Mouse (Mus musculus) CH12.LX (cell line): Measurements from ENCODE around the gene Obox6. TPM values are rescaled to one million over a fixed set of nuclear protein-coding genes. Genes with fewer than 3 reads are reported as not detected.

Experiments used
- DNase-seq: peaks from one replicate; pipeline ENCODE4 v3.0.0-alpha.2; 2013; ENCODE audit errors: extremely low read depth
- H3K27ac ChIP-seq: 2 replicates; pipeline ENCODE4 v1.5.1; 2012; ENCODE audit warnings: low read depth, mild to moderate bottlenecking, control low read depth, moderate library complexity; ENCODE audit not compliant: insufficient read depth
- H3K27me3 ChIP-seq: replicated peaks from 2 replicates; pipeline ENCODE3; 2012; ENCODE audit warnings: inconsistent platforms
- H3K36me3 ChIP-seq, 2 experiments: replicated peaks in 1 of 2; 2 replicates each; pipeline versions ENCODE3 to v1.6.1; 2012; ENCODE audit warnings: inconsistent platforms in 1 of 2, low read length in 1 of 2, mild to moderate bottlenecking in 1 of 2, mixed read lengths in 1 of 2, moderate library complexity in 1 of 2; ENCODE audit not compliant: control insufficient read depth in 1 of 2, insufficient read depth in 1 of 2
- H3K4me1 ChIP-seq, 2 experiments: 2 replicates each; pipeline ENCODE4 v1.6.1; 2012; ENCODE audit warnings: inconsistent platforms in 1 of 2, moderate library complexity in 1 of 2; ENCODE audit not compliant: insufficient read depth in 2 of 2, control insufficient read depth in 1 of 2
- H3K4me2 ChIP-seq: 2 replicates; pipeline ENCODE4 v1.6.1; 2012; ENCODE audit warnings: low read depth, mild to moderate bottlenecking, control low read depth; ENCODE audit not compliant: poor library complexity, insufficient read depth, severe bottlenecking
- H3K4me3 ChIP-seq, 3 experiments: fragments of 150-350 bp in 1 of 3; sonication (generic) in 1 of 3; replicated peaks in 1 of 3; 2 replicates each; pipeline versions ENCODE3 to v1.5.1; 2011 to 2012; ENCODE audit warnings: low read depth in 2 of 3, low read length in 2 of 3, mild to moderate bottlenecking in 2 of 3, moderate library complexity in 2 of 3, control low read depth in 1 of 3, improper control_type of control experiment in 1 of 3, inconsistent platforms in 1 of 3, mixed read lengths in 1 of 3; ENCODE audit not compliant: poor library complexity in 1 of 3
- H3K79me2 ChIP-seq: replicated peaks from 2 replicates; pipeline ENCODE4 v1.6.1; 2012; ENCODE audit warnings: mild to moderate bottlenecking, moderate library complexity; ENCODE audit not compliant: control insufficient read depth, poor library complexity, insufficient read depth, severe bottlenecking; ENCODE audit errors: extremely low read depth
- H3K9ac ChIP-seq: 2 replicates; pipeline ENCODE4 v1.6.1; 2012; ENCODE audit warnings: low read depth, mild to moderate bottlenecking, control low read depth, moderate library complexity; ENCODE audit not compliant: insufficient read depth
- H3K9me3 ChIP-seq: replicated peaks from 2 replicates; pipeline ENCODE3; 2012; ENCODE audit warnings: low read length, inconsistent platforms, mixed read lengths
- BHLHE40 ChIP-seq: IDR thresholded peaks from 2 replicates; pipeline ENCODE4 v1.6.1; 2011; ENCODE audit warnings: mild to moderate bottlenecking, low read depth, low read length, improper control_type of control experiment
- CHD1 ChIP-seq: IDR thresholded peaks from 2 replicates; pipeline ENCODE4 v1.6.1; 2012; ENCODE audit warnings: low read depth, low read length, improper control_type of control experiment, inconsistent platforms
- CTCF ChIP-seq, 2 experiments: IDR thresholded peaks in 1 of 2; conservative IDR thresholded peaks in 1 of 2; 2 replicates each; pipeline ENCODE4 v1.5.1; 2011 to 2012; ENCODE audit warnings: low read depth in 2 of 2, low read length in 2 of 2, improper control_type of control experiment in 1 of 2, inconsistent platforms in 1 of 2, mild to moderate bottlenecking in 1 of 2, moderate library complexity in 1 of 2
- HCFC1 ChIP-seq: IDR thresholded peaks from 2 replicates; pipeline ENCODE4 v1.6.1; 2012; ENCODE audit warnings: low read depth, mild to moderate bottlenecking, inconsistent platforms, low read length, improper control_type of control experiment
- IRF4 ChIP-seq: IDR thresholded peaks from 2 replicates; pipeline ENCODE4 v1.6.1; 2014; ENCODE audit warnings: low read depth, mild to moderate bottlenecking, inconsistent platforms, low read length, improper control_type of control experiment
- JUN ChIP-seq: IDR thresholded peaks from 2 replicates; pipeline ENCODE4 v1.6.1; 2011; ENCODE audit warnings: low read depth, mild to moderate bottlenecking, low read length, improper control_type of control experiment, moderate library complexity; ENCODE audit not compliant: insufficient read depth
- KAT2A ChIP-seq: IDR thresholded peaks from 2 replicates; pipeline ENCODE4 v1.6.1; 2012; ENCODE audit warnings: low read length, improper control_type of control experiment, inconsistent platforms; ENCODE audit not compliant: insufficient replicate concordance
- MAFK ChIP-seq: IDR thresholded peaks from 2 replicates; pipeline ENCODE4 v1.6.1; 2011; ENCODE audit warnings: low read length, improper control_type of control experiment; ENCODE audit not compliant: insufficient replicate concordance
- MXI1 ChIP-seq: IDR thresholded peaks from 2 replicates; pipeline ENCODE4 v1.6.1; 2011; ENCODE audit warnings: mild to moderate bottlenecking, low read depth, low read length, improper control_type of control experiment
- MYC ChIP-seq: IDR thresholded peaks from 2 replicates; pipeline ENCODE4 v1.6.1; 2011; ENCODE audit warnings: low read depth, mild to moderate bottlenecking, improper control_type of control experiment, low read length
- NELFE ChIP-seq: IDR thresholded peaks from 2 replicates; pipeline ENCODE4 v1.6.1; 2011; ENCODE audit warnings: low read depth, low read length, improper control_type of control experiment
- POLR2AphosphoS2 ChIP-seq: IDR thresholded peaks from 2 replicates; pipeline ENCODE4 v1.6.1; 2011; ENCODE audit warnings: low read depth, low read length, improper control_type of control experiment
- RAD21 ChIP-seq: IDR thresholded peaks from 2 replicates; pipeline ENCODE4 v1.6.1; 2011; ENCODE audit warnings: low read depth, mild to moderate bottlenecking, low read length, improper control_type of control experiment, moderate library complexity
- RCOR1 ChIP-seq: conservative IDR thresholded peaks from 2 replicates; pipeline ENCODE4 v1.6.1; 2012; ENCODE audit warnings: low read depth, mild to moderate bottlenecking, inconsistent platforms, low read length, improper control_type of control experiment
- SIN3A ChIP-seq: IDR thresholded peaks from 2 replicates; pipeline ENCODE4 v1.6.1; 2012; ENCODE audit warnings: low read length, improper control_type of control experiment, inconsistent platforms
- SMC3 ChIP-seq: IDR thresholded peaks from 2 replicates; pipeline ENCODE4 v1.6.1; 2011; ENCODE audit warnings: low read depth, low read length, improper control_type of control experiment
- TBP ChIP-seq: conservative IDR thresholded peaks from 2 replicates; pipeline ENCODE4 v1.6.1; 2011; ENCODE audit warnings: low read depth, low read length, improper control_type of control experiment
- TCF12 ChIP-seq: IDR thresholded peaks from 2 replicates; pipeline ENCODE4 v1.6.1; 2014; ENCODE audit warnings: low read depth, mild to moderate bottlenecking, inconsistent platforms, low read length, improper control_type of control experiment
- UBTF ChIP-seq: IDR thresholded peaks from 2 replicates; pipeline ENCODE4 v1.6.1; 2012; ENCODE audit warnings: low read depth, mild to moderate bottlenecking, inconsistent platforms, low read length, improper control_type of control experiment, moderate library complexity
- USF1 ChIP-seq: IDR thresholded peaks from 2 replicates; pipeline ENCODE4 v1.6.1; 2014; ENCODE audit warnings: low read depth, mild to moderate bottlenecking, inconsistent platforms, low read length, improper control_type of control experiment
- USF2 ChIP-seq: conservative IDR thresholded peaks from 2 replicates; pipeline ENCODE4 v1.6.1; 2011; ENCODE audit warnings: low read depth, low read length, improper control_type of control experiment
- ZC3H11A ChIP-seq: IDR thresholded peaks from 2 replicates; pipeline ENCODE4 v1.6.1; 2012; ENCODE audit warnings: low read depth, mild to moderate bottlenecking, inconsistent platforms, low read length, improper control_type of control experiment
- ZKSCAN1 ChIP-seq: IDR thresholded peaks from 2 replicates; pipeline ENCODE4 v1.6.1; 2012; ENCODE audit warnings: low read depth, inconsistent platforms, low read length, improper control_type of control experiment, borderline replicate concordance
- dilution Hi-C: fragments of 300-500 bp; cut with MboI; formaldehyde crosslinking; loops from 2 replicates; pipeline ENCODE4 v1.14.3; 2020; ENCODE audit warnings: low sequenced_read_pairs; ENCODE audit not compliant: extremely low pct_unique_long_range_greater_than_20kb, extremely low pct_ligation_motif_present
- in situ Hi-C: fragments of 300-500 bp; cut with MboI; formaldehyde crosslinking; loops from 3 replicates; pipeline ENCODE4 v1.14.3; 2019; ENCODE audit warnings: low sequenced_read_pairs, low pct_ligation_motif_present, low pct_unique_long_range_greater_than_20kb, mixed read lengths
- polyA plus RNA-seq: library from polyadenylated mRNA; unstranded; fragments of >175 nt; gene quantifications from 2 replicates; pipeline ENCODE4 v1.2.1, GENCODE M21; 2012; ENCODE audit warnings: low read depth; ENCODE audit not compliant: insufficient read length
- total RNA-seq, 2 experiments: library from RNA; depleted of rRNA; stranded (reverse); fragments of 300-350 nt in 1 of 2; fragments of >200 nt in 1 of 2; gene quantifications; 2 replicates each; pipeline ENCODE4 v1.2.3; 2012 to 2014

The Obox6 gene
- total and polyA plus RNA-seq, 3 experiments, result not detected

- dilution Hi-C loops, result no loop called here
- H3K36me3 ChIP-seq, result no peaks in the 10 kb centered on the region
- in situ Hi-C loops, result no loop called here
Observed at GRCm38 (mm10) chr7:15864104-15864503, 24.6 kb upstream of the Obox6 start.

GRCm38 (mm10) chr7:15859657-15860056 is 20.2 kb upstream of the Obox6 start:
- DNase-seq, result peak; percentile 17
- peaks cover 61% of the 10 kb centered on the region for H3K27me3 ChIP-seq
- no peak overlapping the region for H3K9ac ChIP-seq
- dilution Hi-C loops, result no loop called here
- no peaks in the 10 kb centered on the region for H3K36me3 ChIP-seq
- TF ChIP-seq POLR2AphosphoS2, result no peak
- peak in 1 of 2 experiments; percentile 67; a peak in 2 of 4 replicates for TF ChIP-seq CTCF (conservative IDR thresholded peaks at IDR 0.05 in 1 of 2, IDR thresholded peaks at IDR 0.05 in 1 of 2; ENCODE audit: low read depth in 2 of 2, low read length in 2 of 2)
- TF ChIP-seq USF2, result no peak
- TF ChIP-seq RAD21, result peak; percentile 66
- peak; percentile 59 for TF ChIP-seq SMC3
- no peaks in the 10 kb centered on the region for H3K79me2 ChIP-seq
- no peak overlapping the region for H3K4me2 ChIP-seq
- peaks cover 2% of the 10 kb centered on the region for H3K9me3 ChIP-seq
- no peaks in the 10 kb centered on the region for H3K4me1 ChIP-seq
- in situ Hi-C loops, result no loop called here
- no peak overlapping the region for H3K4me3 ChIP-seq
- no peak overlapping the region for H3K27ac ChIP-seq

More at GRCm38 (mm10) chr7:15864104-15864503, 24.6 kb upstream of the Obox6 start:
- Histone ChIP-seq H3K9ac (no peak overlapping the region), H3K4me2 (no peak overlapping the region), H3K79me2 (no peaks in the 10 kb centered on the region), H3K27ac (no peak overlapping the region), H3K4me3 (no peak overlapping the region), H3K9me3 (no peaks in the 10 kb centered on the region), H3K4me1 (peaks cover 0 to 3% of the 10 kb centered on the region in 2 experiments; a peak in 1 of 4 replicates), H3K27me3 (peaks cover 75% of the 10 kb centered on the region)
- no peak for DNase-seq
- TF ChIP-seq CHD1, result no peak
- TF ChIP-seq HCFC1, result no peak
- no peak for TF ChIP-seq RAD21
- no peak for TF ChIP-seq IRF4
- no peak for TF ChIP-seq JUN
- no peak for TF ChIP-seq NELFE
- no peak for TF ChIP-seq SMC3
- no peak for TF ChIP-seq SIN3A
- TF ChIP-seq MAFK, result no peak
- TF ChIP-seq TCF12, result no peak
- TF ChIP-seq RCOR1, result no peak
- TF ChIP-seq BHLHE40, result no peak
- no peak for TF ChIP-seq MYC
- TF ChIP-seq MXI1, result no peak
- no peak for TF ChIP-seq KAT2A
- TF ChIP-seq TBP, result no peak
- TF ChIP-seq ZKSCAN1, result no peak
- no peak for TF ChIP-seq UBTF
- TF ChIP-seq USF1, result no peak
- no peak for TF ChIP-seq ZC3H11A

Other genes with a start within 250 kb of the Obox6 start
- gene Obox3, start 199.8 kb downstream of the Obox6 start, total RNA-seq (2012; rRNA removed), result not detected in 2 replicates
- gene Obox3, start 199.8 kb downstream of the Obox6 start, total RNA-seq (2014; rRNA removed), result not detected in 2 replicates
- not detected in 2 replicates for gene Obox3, start 199.8 kb downstream of the Obox6 start, polyA plus RNA-seq
- gene Obox5, start 89.5 kb downstream of the Obox6 start, total RNA-seq (2012; rRNA removed), result not detected in 2 replicates
- not detected in 2 replicates for gene Obox5, start 89.5 kb downstream of the Obox6 start, total RNA-seq (2014; rRNA removed)
- not detected in 2 replicates for gene Obox5, start 89.5 kb downstream of the Obox6 start, polyA plus RNA-seq
- gene Crx, start 40.3 kb upstream of the Obox6 start, total RNA-seq (2012; rRNA removed), result not detected in 2 replicates
- not detected in 2 replicates for gene Crx, start 40.3 kb upstream of the Obox6 start, total RNA-seq (2014; rRNA removed)
- not detected in 2 replicates for gene Crx, start 40.3 kb upstream of the Obox6 start, polyA plus RNA-seq
- 0.71 TPM in 1 of 2 replicates, not detected in the other for gene Crxos, start 42.9 kb upstream of the Obox6 start, total RNA-seq (2012; rRNA removed)
- 1.1 and 1.7 TPM in 2 replicates for gene Crxos, start 42.9 kb upstream of the Obox6 start, total RNA-seq (2014; rRNA removed)
- 0.94 and 1.5 TPM in 2 replicates for gene Crxos, start 42.9 kb upstream of the Obox6 start, polyA plus RNA-seq
- 62.2 and 65.2 TPM in 2 replicates for gene Selenow, start 82.7 kb upstream of the Obox6 start, total RNA-seq (2012; rRNA removed)
- 44.1 and 44.9 TPM in 2 replicates for gene Selenow, start 82.7 kb upstream of the Obox6 start, total RNA-seq (2014; rRNA removed)
- 244 and 257 TPM in 2 replicates for gene Selenow, start 82.7 kb upstream of the Obox6 start, polyA plus RNA-seq
- gene Nop53, start 106.4 kb upstream of the Obox6 start, total RNA-seq (2012; rRNA removed), result 234 and 310 TPM in 2 replicates
- 171 and 199 TPM in 2 replicates for gene Nop53, start 106.4 kb upstream of the Obox6 start, total RNA-seq (2014; rRNA removed)
- gene Nop53, start 106.4 kb upstream of the Obox6 start, polyA plus RNA-seq, result 291 and 339 TPM in 2 replicates
- 4.7 and 7.0 TPM in 2 replicates for gene Ehd2, start 127.9 kb upstream of the Obox6 start, total RNA-seq (2012; rRNA removed)
- gene Ehd2, start 127.9 kb upstream of the Obox6 start, total RNA-seq (2014; rRNA removed), result 1.1 and 1.2 TPM in 2 replicates
- gene Ehd2, start 127.9 kb upstream of the Obox6 start, polyA plus RNA-seq, result 4.4 and 5.2 TPM in 2 replicates
- 1.9 and 2.2 TPM in 2 replicates for gene Bicra, start 208.2 kb upstream of the Obox6 start, total RNA-seq (2012; rRNA removed)
- 0.31 and 0.32 TPM in 2 replicates for gene Bicra, start 208.2 kb upstream of the Obox6 start, total RNA-seq (2014; rRNA removed)
- 9.8 and 10.2 TPM in 2 replicates for gene Bicra, start 208.2 kb upstream of the Obox6 start, polyA plus RNA-seq
- 0.08 TPM in 1 of 2 replicates, not detected in the other for gene Zfp541, start 222.1 kb upstream of the Obox6 start, total RNA-seq (2012; rRNA removed)
- gene Zfp541, start 222.1 kb upstream of the Obox6 start, total RNA-seq (2014; rRNA removed), result 0.12 TPM in 1 of 2 replicates, not detected in the other
- 0.05 TPM in 1 of 2 replicates, not detected in the other for gene Zfp541, start 222.1 kb upstream of the Obox6 start, polyA plus RNA-seq